Mouse (Mus musculus): ENCODE measurements around the gene Dpp6.

DNA sequence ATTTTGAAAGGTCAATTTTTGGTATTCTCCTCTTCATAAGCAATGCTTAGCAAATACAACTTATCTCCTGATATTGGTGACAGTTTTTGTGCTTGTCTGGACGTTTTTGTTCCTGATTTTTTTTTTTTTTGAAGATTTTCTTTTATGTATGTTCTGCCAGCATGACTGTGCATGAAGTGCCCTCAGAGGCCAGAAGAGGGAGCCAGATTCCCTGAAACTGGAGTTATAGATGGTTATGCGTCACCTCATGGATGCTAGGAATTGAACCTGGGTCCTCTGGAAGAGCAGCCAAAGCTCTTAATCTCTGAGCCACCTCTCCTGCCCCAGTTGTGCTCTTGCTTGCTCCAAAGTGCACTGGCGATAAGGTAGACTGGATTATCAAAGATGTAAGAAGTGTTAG, 868.9 kb downstream of the Dpp6 start:
- TF ChIP-seq MAX (IDR thresholded peaks at IDR 0.05): no peak
- no peak for TF ChIP-seq CTCF (IDR thresholded peaks at IDR 0.05; ENCODE audit: control insufficient read depth, insufficient read depth, insufficient read length)
- TF ChIP-seq MYOD1 (IDR thresholded peaks at IDR 0.05; ENCODE audit: control insufficient read depth, insufficient read length, low read depth): no peak
- TF ChIP-seq USF1 (IDR thresholded peaks at IDR 0.05; ENCODE audit: low read depth): no peak

Data from C2C12 (cell line).